Mouse (Mus musculus): ENCODE measurements around the gene Cxcr2. TPM values are rescaled to one million over a fixed set of nuclear protein-coding genes. Genes with fewer than 3 reads are reported as not detected.

Gene Cxcr2
- polyA plus RNA-seq, 1 experiment from 2014 or later, result not detected

- H3K9me3 ChIP-seq (ENCODE audit: control insufficient read depth, low read length), result no peaks in the 10 kb centered on the region
- no peaks in the 10 kb centered on the region for H3K27me3 ChIP-seq (ENCODE audit: control insufficient read depth, insufficient read depth, low read length)
- H3K9ac ChIP-seq (ENCODE audit: low read depth, low read length), result no peak overlapping the region
- 84% methylated on average over 7 of the region's 7 CpGs for WGBS
- no peak for ATAC-seq (ENCODE audit: low FRiP score, low TSS enrichment)
- H3K36me3 ChIP-seq (ENCODE audit: control insufficient read depth, insufficient read depth, low read length), result no peaks in the 10 kb centered on the region
- no peak overlapping the region for H3K4me3 ChIP-seq (ENCODE audit: low read length)
- H3K4me1 ChIP-seq (ENCODE audit: control insufficient read depth, insufficient read depth, low read length), result no peaks in the 10 kb centered on the region
- no peak overlapping the region for H3K4me2 ChIP-seq (replicated peaks; ENCODE audit: low read depth, low read length)
- H3K27ac ChIP-seq (ENCODE audit: low read depth, low read length), result no peak overlapping the region
Observed at GRCm38 (mm10) chr1:74201048-74201844, 47.5 kb downstream of the Cxcr2 start.

DNA sequence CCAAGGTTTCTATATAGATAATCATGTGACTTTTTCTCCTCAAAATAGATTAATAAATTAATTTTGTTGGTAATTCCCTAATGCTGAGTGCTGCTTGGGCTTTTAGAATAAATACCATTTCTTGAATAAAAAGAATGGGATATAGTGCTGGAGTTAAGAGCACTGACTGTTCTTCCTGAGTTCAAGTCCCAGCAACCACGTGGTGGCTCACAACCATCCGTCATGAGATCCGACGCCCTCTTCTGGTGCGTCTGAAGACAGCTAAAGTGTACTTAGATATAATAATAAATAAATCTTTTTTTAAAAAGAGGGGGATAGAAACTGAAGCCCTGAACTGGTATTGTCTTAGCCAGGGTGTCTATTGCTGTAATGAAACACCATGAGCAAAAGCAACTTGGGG is 49.7 kb downstream of the Cxcr2 start:
- no peak overlapping the region for H3K4me3 ChIP-seq (ENCODE audit: low read length)
- no peak for ATAC-seq (ENCODE audit: low FRiP score, low TSS enrichment)
- no peaks in the 10 kb centered on the region for H3K27me3 ChIP-seq (ENCODE audit: control insufficient read depth, insufficient read depth, low read length)
- H3K4me2 ChIP-seq (replicated peaks; ENCODE audit: low read depth, low read length), result no peak overlapping the region
- H3K27ac ChIP-seq (ENCODE audit: low read depth, low read length), result no peak overlapping the region
- WGBS, result 70% methylated on average over 5 of the region's 5 CpGs
- no peaks in the 10 kb centered on the region for H3K36me3 ChIP-seq (ENCODE audit: control insufficient read depth, insufficient read depth, low read length)
- H3K9me3 ChIP-seq (ENCODE audit: control insufficient read depth, low read length), result no peaks in the 10 kb centered on the region
- H3K4me1 ChIP-seq (ENCODE audit: control insufficient read depth, insufficient read depth, low read length), result no peaks in the 10 kb centered on the region
- no peak overlapping the region for H3K9ac ChIP-seq (ENCODE audit: low read depth, low read length)

DNA sequence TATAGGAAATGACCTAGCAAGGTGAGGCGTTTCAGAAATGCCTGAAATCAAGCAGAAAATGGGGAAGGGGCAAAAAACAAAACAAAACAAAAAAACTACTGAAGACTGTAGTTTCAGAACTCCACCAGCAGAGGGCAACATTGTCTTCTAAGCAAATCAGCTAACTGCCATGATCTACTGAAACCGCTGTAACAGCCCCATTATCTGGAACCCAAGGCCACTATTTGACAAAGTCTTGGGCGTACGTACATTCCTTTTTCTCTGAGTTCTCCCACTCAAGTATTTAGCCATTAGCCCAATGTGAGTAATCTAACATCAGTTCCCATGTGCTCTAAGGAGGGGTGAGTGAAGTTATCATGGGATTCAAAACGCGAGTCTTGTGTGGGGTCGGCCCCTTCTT is 52.1 kb downstream of the Cxcr2 start:
- Histone ChIP-seq H3K27ac (ENCODE audit: low read depth, low read length) (no peak overlapping the region), H3K9me3 (ENCODE audit: control insufficient read depth, low read length) (no peaks in the 10 kb centered on the region), H3K36me3 (ENCODE audit: control insufficient read depth, insufficient read depth, low read length) (no peaks in the 10 kb centered on the region), H3K4me2 (replicated peaks; ENCODE audit: low read depth, low read length) (no peak overlapping the region), H3K4me3 (ENCODE audit: low read length) (no peak overlapping the region), H3K27me3 (ENCODE audit: control insufficient read depth, insufficient read depth, low read length) (no peaks in the 10 kb centered on the region), H3K4me1 (ENCODE audit: control insufficient read depth, insufficient read depth, low read length) (no peaks in the 10 kb centered on the region), H3K9ac (ENCODE audit: low read depth, low read length) (no peak overlapping the region)
- 57% methylated on average over 7 of the region's 7 CpGs for WGBS
- no peak for ATAC-seq (ENCODE audit: low FRiP score, low TSS enrichment)

GRCm38 (mm10) chr1:74206642-74207041 is 52.9 kb downstream of the Cxcr2 start:
- no peak overlapping the region for H3K4me3 ChIP-seq (ENCODE audit: low read length)
- H3K9me3 ChIP-seq (ENCODE audit: control insufficient read depth, low read length), result no peaks in the 10 kb centered on the region
- H3K9ac ChIP-seq (ENCODE audit: low read depth, low read length), result no peak overlapping the region
- no peak overlapping the region for H3K4me2 ChIP-seq (replicated peaks; ENCODE audit: low read depth, low read length)
- no peaks in the 10 kb centered on the region for H3K36me3 ChIP-seq (ENCODE audit: control insufficient read depth, insufficient read depth, low read length)
- ATAC-seq (ENCODE audit: low FRiP score, low TSS enrichment), result no peak
- H3K27me3 ChIP-seq (ENCODE audit: control insufficient read depth, insufficient read depth, low read length), result no peaks in the 10 kb centered on the region
- 78% methylated on average over 8 of the region's 8 CpGs for WGBS
- no peaks in the 10 kb centered on the region for H3K4me1 ChIP-seq (ENCODE audit: control insufficient read depth, insufficient read depth, low read length)
- no peak overlapping the region for H3K27ac ChIP-seq (ENCODE audit: low read depth, low read length)

GRCm38 (mm10) chr1:74207906-74208305 is 54.1 kb downstream of the Cxcr2 start:
- 60% methylated on average over 9 of the region's 9 CpGs for WGBS
- Histone ChIP-seq H3K4me1 (ENCODE audit: control insufficient read depth, insufficient read depth, low read length) (no peaks in the 10 kb centered on the region), H3K27ac (ENCODE audit: low read depth, low read length) (no peak overlapping the region), H3K4me2 (replicated peaks; ENCODE audit: low read depth, low read length) (no peak overlapping the region), H3K9me3 (ENCODE audit: control insufficient read depth, low read length) (no peaks in the 10 kb centered on the region), H3K36me3 (ENCODE audit: control insufficient read depth, insufficient read depth, low read length) (no peaks in the 10 kb centered on the region), H3K9ac (ENCODE audit: low read depth, low read length) (no peak overlapping the region), H3K27me3 (ENCODE audit: control insufficient read depth, insufficient read depth, low read length) (no peaks in the 10 kb centered on the region), H3K4me3 (ENCODE audit: low read length) (no peak overlapping the region)
- no peak for ATAC-seq (ENCODE audit: low FRiP score, low TSS enrichment)

DNA sequence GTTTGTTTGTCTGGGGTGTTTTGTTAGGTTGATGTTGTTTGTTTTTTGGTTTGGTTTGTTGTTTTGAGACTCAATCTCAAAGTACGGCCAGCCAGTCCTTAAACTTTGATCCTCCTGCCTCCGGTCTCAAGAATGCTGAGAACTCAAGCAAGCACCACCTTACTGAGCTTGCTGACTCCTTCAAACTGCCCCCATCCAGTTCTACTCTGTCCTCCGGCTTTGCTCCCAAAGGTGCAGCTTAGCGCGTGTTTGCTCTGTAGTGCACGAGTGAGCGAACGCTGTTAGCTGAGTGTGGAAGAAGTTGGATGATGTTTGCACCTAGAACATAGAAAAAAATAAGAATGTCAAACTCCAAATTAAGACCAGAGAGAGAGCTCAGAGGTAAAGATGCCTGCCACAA is 55.2 kb downstream of the Cxcr2 start:
- ATAC-seq (ENCODE audit: low FRiP score, low TSS enrichment), result no peak
- WGBS, result 91% methylated on average over 8 of the region's 8 CpGs
- H3K4me1 ChIP-seq (ENCODE audit: control insufficient read depth, insufficient read depth, low read length), result no peaks in the 10 kb centered on the region
- no peaks in the 10 kb centered on the region for H3K36me3 ChIP-seq (ENCODE audit: control insufficient read depth, insufficient read depth, low read length)
- no peak overlapping the region for H3K4me3 ChIP-seq (ENCODE audit: low read length)
- no peak overlapping the region for H3K9ac ChIP-seq (ENCODE audit: low read depth, low read length)
- no peak overlapping the region for H3K4me2 ChIP-seq (replicated peaks; ENCODE audit: low read depth, low read length)
- no peaks in the 10 kb centered on the region for H3K27me3 ChIP-seq (ENCODE audit: control insufficient read depth, insufficient read depth, low read length)
- H3K27ac ChIP-seq (ENCODE audit: low read depth, low read length), result no peak overlapping the region
- no peaks in the 10 kb centered on the region for H3K9me3 ChIP-seq (ENCODE audit: control insufficient read depth, low read length)

MicroRNAs within 50 kb of the gene (microRNA counts, 519-probe panel; counts per million panel counts)
- not detected for microRNA mmu-miR-1928

Small RNA genes within 50 kb of the gene (microRNA-seq; reads per million reads assigned to microRNA genes)
- gene Mir1928, result not detected

Other genes starting within 250 kb of the Cxcr2 start
- 40.1 and 59.2 TPM in 2 replicates for gene Tns1, start 29.5 kb upstream of the Cxcr2 start, polyA plus RNA-seq (2014; fragmentation: Nextera tagmentation; extraction: Ambion mirVana)
- gene Rufy4, start 28.4 kb upstream of the Cxcr2 start, polyA plus RNA-seq (2014; fragmentation: Nextera tagmentation; extraction: Ambion mirVana), result not detected in 2 replicates
- not detected in 2 replicates for gene Cxcr1, start 40.6 kb downstream of the Cxcr2 start, polyA plus RNA-seq (2014; fragmentation: Nextera tagmentation; extraction: Ambion mirVana)
- gene Arpc2, start 82.1 kb downstream of the Cxcr2 start, polyA plus RNA-seq (2014; fragmentation: Nextera tagmentation; extraction: Ambion mirVana), result 378 and 417 TPM in 2 replicates
- 2.5 and 3.2 TPM in 2 replicates for gene Gpbar1, start 124.6 kb downstream of the Cxcr2 start, polyA plus RNA-seq (2014; fragmentation: Nextera tagmentation; extraction: Ambion mirVana)
- gene Aamp, start 130.7 kb downstream of the Cxcr2 start, polyA plus RNA-seq (2014; fragmentation: Nextera tagmentation; extraction: Ambion mirVana), result 249 and 258 TPM in 2 replicates
- gene Pnkd, start 130.9 kb downstream of the Cxcr2 start, polyA plus RNA-seq (2014; fragmentation: Nextera tagmentation; extraction: Ambion mirVana), result 126 and 154 TPM in 2 replicates
- gene Tmbim1, start 151.6 kb downstream of the Cxcr2 start, polyA plus RNA-seq (2014; fragmentation: Nextera tagmentation; extraction: Ambion mirVana), result 16.3 and 18.1 TPM in 2 replicates
- 0.44 and 0.79 TPM in 2 replicates for gene Catip, start 208.1 kb downstream of the Cxcr2 start, polyA plus RNA-seq (2014; fragmentation: Nextera tagmentation; extraction: Ambion mirVana)
- 2.0 and 5.2 TPM in 2 replicates for gene Slc11a1, start 221.2 kb downstream of the Cxcr2 start, polyA plus RNA-seq (2014; fragmentation: Nextera tagmentation; extraction: Ambion mirVana)
- 66.7 and 86.0 TPM in 2 replicates for gene Ctdsp1, start 237.5 kb downstream of the Cxcr2 start, polyA plus RNA-seq (2014; fragmentation: Nextera tagmentation; extraction: Ambion mirVana)